Mouse (Mus musculus) v-Abl transformed pro-B cells (cell line): ENCODE measurements around the gene Sema5a.

ENCODE experiments used
- in situ Hi-C, 2 experiments: fragments of 400-800 bp; cut with MboI; formaldehyde crosslinking; loops; one replicate each; pipeline ENCODE4 v1.15.1; 2025; ENCODE audit not compliant: unreplicated experiment in 2 of 2

Sema5a gene

GRCm38 (mm10) chr15:32296523-32296922 is 51.9 kb downstream of the Sema5a start:
- in situ Hi-C loops, result no loop called here

- in situ Hi-C loops, result no loop called here
Measured at GRCm38 (mm10) chr15:32297266-32297665, 52.7 kb downstream of the Sema5a start.

GRCm38 (mm10) chr15:32298525-32298924 is 53.9 kb downstream of the Sema5a start:
- in situ Hi-C loops, result no loop called here

- in situ Hi-C loops, result no loop called here
Measured at GRCm38 (mm10) chr15:32300991-32301390, 56.4 kb downstream of the Sema5a start.

DNA sequence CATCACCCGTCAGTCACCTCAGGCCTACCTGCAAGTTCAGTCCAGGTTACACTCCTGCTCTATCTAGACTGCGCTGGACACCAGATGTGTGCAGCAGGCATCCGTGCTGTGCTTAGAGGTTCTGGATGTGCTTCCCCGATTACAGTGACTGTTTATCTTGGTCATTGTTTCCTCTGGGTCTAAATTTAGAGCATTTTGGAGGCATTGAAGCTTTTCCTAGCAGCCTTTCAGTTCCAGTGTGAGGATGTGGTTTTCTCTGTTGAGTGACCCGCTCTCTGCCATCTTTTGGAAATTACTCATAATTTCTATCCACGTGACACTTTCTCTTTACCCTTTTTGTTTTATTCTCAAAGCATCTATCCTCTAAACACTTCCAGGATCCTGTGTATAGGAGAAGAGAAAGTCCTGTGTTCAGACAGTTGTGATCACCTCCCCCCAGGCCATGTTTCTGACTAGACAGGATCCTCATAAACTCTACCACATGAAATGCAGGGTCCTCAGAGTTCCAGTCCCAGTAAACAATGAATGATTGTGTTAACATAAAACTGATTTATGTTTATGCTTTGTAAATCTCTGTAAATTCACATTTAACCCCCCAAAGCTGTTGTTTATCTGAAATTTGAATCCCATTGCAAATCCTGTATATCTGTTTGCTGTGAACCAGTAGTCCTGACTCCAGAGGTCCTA is 62.1 kb downstream of the Sema5a start:
- in situ Hi-C loops, result no loop called here

DNA sequence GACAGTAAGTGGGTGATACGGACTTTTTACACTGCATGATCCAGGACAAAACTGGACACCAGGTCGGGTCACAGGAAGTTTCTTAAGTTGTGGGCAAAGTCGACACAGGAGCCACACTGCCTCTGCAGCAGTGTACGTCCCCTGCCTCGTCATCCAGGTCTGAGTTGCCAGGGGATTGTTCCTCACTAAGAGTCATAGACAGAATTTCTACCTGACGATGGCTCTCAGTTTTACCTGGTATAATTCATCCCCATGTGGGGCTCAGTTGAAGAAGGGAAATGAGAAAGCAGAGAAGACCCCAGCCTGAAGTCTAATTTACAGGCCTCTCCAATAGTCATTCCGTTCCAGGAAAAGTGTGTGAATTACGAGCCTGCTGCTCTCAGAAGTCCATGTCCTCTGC is 66.2 kb downstream of the Sema5a start:
- in situ Hi-C loops, result no loop called here

- in situ Hi-C loops, result no loop called here
Measured at GRCm38 (mm10) chr15:32311287-32311686, 66.7 kb downstream of the Sema5a start.

- in situ Hi-C loops, result no loop called here
Measured at GRCm38 (mm10) chr15:32317074-32317473, 72.5 kb downstream of the Sema5a start.

DNA sequence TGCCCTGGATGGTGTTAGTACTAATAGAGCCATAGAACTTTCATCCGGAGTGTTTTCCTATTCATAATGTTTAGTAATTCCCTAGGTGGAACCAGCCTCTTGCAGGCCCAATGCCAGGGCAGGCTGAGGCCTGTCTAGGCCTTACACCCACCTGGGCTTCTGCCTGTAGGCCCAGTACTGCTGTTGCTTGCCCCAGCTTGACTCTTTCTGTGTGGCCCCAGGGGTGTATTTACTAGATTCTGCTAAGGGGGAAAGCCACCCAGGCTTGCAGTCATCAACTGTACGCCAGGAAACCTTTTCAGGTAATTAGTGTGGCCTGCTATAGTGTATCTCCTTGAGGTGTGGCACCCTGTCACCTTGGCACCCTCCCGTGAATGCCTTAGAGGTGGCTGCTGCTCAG is 76.1 kb downstream of the Sema5a start:
- in situ Hi-C loops, result no loop called here

DNA sequence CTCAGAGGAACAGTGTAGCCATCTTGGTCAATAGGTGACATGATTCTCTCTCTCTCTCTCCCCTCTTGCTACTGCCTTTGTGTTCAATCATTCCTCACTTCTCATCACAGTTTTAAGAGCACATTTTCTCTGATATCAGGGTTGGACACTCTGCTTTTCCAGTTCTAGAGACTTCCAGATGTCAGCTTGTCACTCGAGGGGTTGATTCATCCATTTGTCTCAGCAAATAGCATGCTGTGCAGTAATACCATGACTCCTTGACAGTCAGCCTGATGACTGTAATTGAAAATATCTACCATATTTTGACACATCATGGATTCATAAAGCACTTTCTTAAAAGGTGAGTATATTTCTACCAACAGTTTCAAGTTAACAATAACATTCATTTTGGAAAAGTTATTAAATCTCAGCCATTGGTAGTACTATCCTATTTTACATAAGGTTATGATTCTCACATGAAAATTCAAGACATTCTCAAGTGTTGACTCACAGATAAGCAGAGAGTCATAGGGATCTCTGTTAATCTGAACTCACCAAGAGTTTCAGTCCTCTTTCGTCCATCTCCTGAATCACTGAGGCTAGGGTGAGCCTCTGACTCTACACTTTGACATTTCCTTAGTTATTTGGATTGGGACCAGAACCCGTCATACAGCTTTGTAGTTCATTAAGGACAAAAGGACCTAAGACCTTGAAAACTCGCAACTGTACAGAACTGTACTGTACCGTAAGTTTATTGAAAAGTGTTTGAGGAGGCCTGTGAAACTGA is 78.0 kb downstream of the Sema5a start:
- in situ Hi-C loops, result no loop called here

- in situ Hi-C loops, result no loop called here
Measured at GRCm38 (mm10) chr15:32323224-32323623, 78.6 kb downstream of the Sema5a start.

DNA sequence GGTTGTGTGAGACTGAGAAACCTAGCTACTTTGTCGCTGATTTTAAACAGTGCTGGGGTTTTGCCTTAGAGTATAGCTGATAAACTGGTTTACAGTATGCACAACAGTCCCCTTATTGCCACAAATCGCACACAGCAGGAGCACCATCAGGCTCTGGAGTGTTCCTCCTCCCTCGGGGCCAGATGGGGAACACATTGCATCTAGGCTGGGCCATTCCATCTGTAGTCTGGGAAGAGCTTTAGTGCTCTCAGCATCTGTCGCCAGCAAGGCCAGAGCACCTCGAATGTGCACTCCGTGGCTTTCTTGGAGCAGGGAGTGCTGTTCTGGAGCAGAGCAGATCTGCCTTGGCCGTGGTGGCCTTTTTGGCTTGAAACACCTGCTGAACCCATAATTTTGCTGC is 79.5 kb downstream of the Sema5a start:
- in situ Hi-C loops, result no loop called here

- in situ Hi-C loops, result loop anchor here in 1 of 2 experiments (5.0 kb wide), 1 partner anchor 61 kb away; no protein-coding TSS in a partner anchor
Measured at GRCm38 (mm10) chr15:32328370-32329004, 83.9 kb downstream of the Sema5a start.

DNA sequence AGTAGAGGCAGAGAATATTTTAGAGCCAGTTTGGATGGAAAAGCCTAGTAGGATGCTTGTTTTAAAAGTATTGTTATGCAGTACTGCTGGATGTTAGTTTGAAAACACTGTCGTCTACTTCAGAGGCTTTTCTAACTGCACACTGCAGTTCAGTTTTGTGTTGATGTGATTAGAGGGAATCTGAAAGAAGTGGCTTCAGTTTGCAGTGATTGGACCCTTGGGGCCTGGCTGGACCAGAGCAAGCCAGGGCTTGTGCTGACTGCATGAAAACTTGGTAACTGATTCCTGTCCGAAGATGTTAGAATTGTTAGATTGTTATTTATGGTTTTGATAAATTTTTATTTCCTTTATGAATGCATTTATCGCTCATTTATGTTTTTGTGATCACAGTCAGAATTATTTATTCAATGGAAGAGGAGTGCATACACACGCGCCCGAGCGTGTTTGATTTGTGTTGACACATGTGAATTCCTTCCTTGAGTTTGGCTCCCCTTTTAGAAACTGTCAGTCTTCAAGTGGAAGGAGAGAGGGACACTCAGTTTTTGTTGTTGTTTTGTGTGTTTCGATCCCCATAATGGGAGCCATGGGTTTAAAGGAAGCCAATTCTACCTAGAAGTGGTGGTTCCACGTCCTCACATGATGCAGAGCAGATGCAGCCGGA is 85.2 kb downstream of the Sema5a start:
- in situ Hi-C loops, result loop anchor here in 1 of 2 experiments (5.0 kb wide), 1 partner anchor 62 kb away; no protein-coding TSS in a partner anchor

GRCm38 (mm10) chr15:32330427-32330826 is 85.8 kb downstream of the Sema5a start:
- in situ Hi-C loops, result no loop called here

DNA sequence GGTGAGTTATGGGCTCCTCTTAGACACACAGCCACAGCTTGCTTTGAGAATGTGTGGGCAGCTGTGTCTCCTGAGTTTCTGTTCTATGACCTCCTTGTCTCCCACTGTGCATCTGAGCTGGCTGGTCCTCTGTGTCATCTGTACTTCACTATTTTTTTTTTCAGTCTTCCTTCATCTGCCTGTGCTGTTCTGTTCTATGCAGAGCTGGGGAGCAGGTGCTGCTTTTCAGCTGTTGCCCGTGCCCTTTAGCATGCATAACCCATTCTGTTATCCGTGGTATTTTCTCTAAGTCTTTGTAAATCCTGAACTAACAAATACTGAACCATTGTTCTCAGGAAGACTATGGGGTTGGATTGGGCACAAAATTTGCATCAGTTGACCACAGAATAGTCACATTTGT is 86.4 kb downstream of the Sema5a start:
- in situ Hi-C loops, result no loop called here

DNA sequence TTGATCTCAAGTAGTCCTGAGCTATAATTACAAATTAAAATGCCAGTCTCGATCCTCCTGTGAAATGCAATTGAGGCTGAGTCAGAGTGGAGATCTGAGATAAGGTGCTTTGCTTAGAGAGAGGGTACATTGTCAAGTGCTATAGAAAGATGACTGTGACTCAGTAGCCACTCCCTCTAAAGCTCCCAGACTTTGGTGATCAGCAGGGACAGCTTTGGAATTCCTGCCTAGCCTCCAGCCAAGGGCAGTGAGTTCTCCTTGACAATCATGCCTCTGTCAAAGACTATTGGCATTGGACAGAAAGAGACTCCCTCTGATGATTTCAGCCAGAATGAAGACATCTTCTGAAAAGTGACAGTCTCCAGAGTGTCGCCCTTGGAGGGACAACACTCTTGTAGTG is 88.8 kb downstream of the Sema5a start:
- in situ Hi-C loops, result no loop called here

GRCm38 (mm10) chr15:32337810-32338209 is 93.2 kb downstream of the Sema5a start:
- in situ Hi-C loops, result no loop called here

GRCm38 (mm10) chr15:32338721-32339290 is 94.2 kb downstream of the Sema5a start:
- in situ Hi-C loops, result no loop called here

- in situ Hi-C loops, result no loop called here
Measured at GRCm38 (mm10) chr15:32339426-32339825, 94.8 kb downstream of the Sema5a start.

GRCm38 (mm10) chr15:32341423-32341822 is 96.8 kb downstream of the Sema5a start:
- in situ Hi-C loops, result no loop called here
